Mouse (Mus musculus) left cerebral cortex, adult 9 months (tissue): ENCODE measurements around the gene Mfap4.

ENCODE experiments used
- DNase-seq, 2 experiments: peaks; one replicate each; pipeline ENCODE4 v3.0.0; 2022; ENCODE audit warnings: low spot score in 2 of 2

Mfap4 gene

GRCm38 (mm10) chr11:61484613-61485540, at the start of gene Mfap4:
Gene Mfap4 (plus strand): TSS chr11:61485431.
- peak in 1 of 2 experiments; percentile 75 for DNase-seq

- no peak for DNase-seq
These were observed 48.9 kb upstream of the Mfap4 start for GRCm38 (mm10) chr11:61436298-61436697.

GRCm38 (mm10) chr11:61439170-61439569, 46.1 kb upstream of the Mfap4 start:
- DNase-seq: no peak

- DNase-seq: no peak
These were observed 44.8 kb upstream of the Mfap4 start for GRCm38 (mm10) chr11:61440416-61440815.

- DNase-seq: peak in 1 of 2 experiments; percentile 65
These were observed 43.6 kb upstream of the Mfap4 start for GRCm38 (mm10) chr11:61441670-61442069.

- DNase-seq: no peak
These were observed 41.4 kb upstream of the Mfap4 start for GRCm38 (mm10) chr11:61443807-61444206.

- no peak for DNase-seq
These were observed 37.9 kb upstream of the Mfap4 start for GRCm38 (mm10) chr11:61447296-61447695.

- DNase-seq: no peak
These were observed 37.2 kb upstream of the Mfap4 start for GRCm38 (mm10) chr11:61448041-61448440.

- DNase-seq: peak in 1 of 2 experiments; percentile 54
These were observed 36.5 kb upstream of the Mfap4 start for GRCm38 (mm10) chr11:61448599-61449225.

GRCm38 (mm10) chr11:61449499-61450292, 35.5 kb upstream of the Mfap4 start:
- peak in 1 of 2 experiments; percentile 50 for DNase-seq

GRCm38 (mm10) chr11:61464071-61464470, 21.2 kb upstream of the Mfap4 start:
- no peak for DNase-seq

- DNase-seq: no peak
These were observed 19.8 kb upstream of the Mfap4 start for GRCm38 (mm10) chr11:61465422-61465821.

- DNase-seq: no peak
These were observed 16.7 kb upstream of the Mfap4 start for GRCm38 (mm10) chr11:61468534-61468933.

- DNase-seq: no peak
These were observed 15.8 kb upstream of the Mfap4 start for GRCm38 (mm10) chr11:61469317-61469917.

- no peak for DNase-seq
These were observed 14.4 kb upstream of the Mfap4 start for GRCm38 (mm10) chr11:61470880-61471279.

GRCm38 (mm10) chr11:61473630-61474029, 11.6 kb upstream of the Mfap4 start:
- no peak for DNase-seq

GRCm38 (mm10) chr11:61476786-61477382, 8.3 kb upstream of the Mfap4 start:
- DNase-seq: peak in 1 of 2 experiments; percentile 47

- DNase-seq: no peak
These were observed 7.4 kb upstream of the Mfap4 start for GRCm38 (mm10) chr11:61477566-61478508.

GRCm38 (mm10) chr11:61478788-61479187, 6.4 kb upstream of the Mfap4 start:
- DNase-seq: no peak
